Mouse (Mus musculus) MEL (cell line): ENCODE measurements around the gene Camta1. TPM values are rescaled to one million over a fixed set of nuclear protein-coding genes. Genes with fewer than 3 reads are reported as not detected.

Experiments
- DNase-seq: peaks from one replicate; pipeline ENCODE4 v3.0.0; 2011; ENCODE audit warnings: low read depth, low spot score
- H3K27ac ChIP-seq: 2 replicates; pipeline ENCODE4 v1.5.1; 2012; ENCODE audit warnings: low read depth, mild to moderate bottlenecking, control low read depth, low read length, moderate library complexity; ENCODE audit not compliant: control insufficient read depth
- H3K27me3 ChIP-seq, 2 experiments: fragments of 150-350 bp in 1 of 2; sonication (generic) in 1 of 2; 2 replicates each; pipeline ENCODE4 v1.6.1; 2012; ENCODE audit warnings: low read length in 2 of 2, mild to moderate bottlenecking in 2 of 2, improper control_type of control experiment in 1 of 2, moderate library complexity in 1 of 2; ENCODE audit not compliant: insufficient read depth in 2 of 2, control insufficient read depth in 1 of 2
- H3K36me3 ChIP-seq, 2 experiments: 2 replicates each; pipeline ENCODE4 v1.6.1; 2012 to 2014; ENCODE audit warnings: low read length in 2 of 2, improper control_type of control experiment in 1 of 2, inconsistent platforms in 1 of 2, mild to moderate bottlenecking in 1 of 2; ENCODE audit not compliant: insufficient read depth in 2 of 2, control insufficient read depth in 1 of 2
- H3K4me1 ChIP-seq, 2 experiments: fragments of 150-350 bp in 1 of 2; sonication (generic) in 1 of 2; 2 replicates each; pipeline ENCODE4 v1.6.1; 2012; ENCODE audit warnings: low read length in 2 of 2, improper control_type of control experiment in 1 of 2, mild to moderate bottlenecking in 1 of 2; ENCODE audit not compliant: insufficient read depth in 2 of 2, control insufficient read depth in 1 of 2
- H3K4me3 ChIP-seq, 2 experiments: fragments of 150-350 bp in 1 of 2; sonication (generic) in 1 of 2; 2 replicates each; pipeline ENCODE4 v1.5.1; 2012; ENCODE audit warnings: low read depth in 2 of 2, low read length in 2 of 2, mild to moderate bottlenecking in 2 of 2, moderate library complexity in 2 of 2, control low read depth in 1 of 2, improper control_type of control experiment in 1 of 2; ENCODE audit not compliant: control insufficient read depth in 1 of 2, insufficient read depth in 1 of 2
- H3K79me2 ChIP-seq: 2 replicates; pipeline ENCODE4 v1.6.1; 2012; ENCODE audit warnings: mild to moderate bottlenecking, low read length, moderate library complexity; ENCODE audit not compliant: control insufficient read depth, poor library complexity, insufficient read depth
- H3K9ac ChIP-seq: 2 replicates; pipeline ENCODE4 v1.6.1; 2012; ENCODE audit warnings: low read depth, mild to moderate bottlenecking, control low read depth, low read length, moderate library complexity; ENCODE audit not compliant: control insufficient read depth, poor library complexity, severe bottlenecking
- H3K9me3 ChIP-seq: fragments of 150-350 bp; sonication (generic); replicated peaks from 2 replicates; pipeline ENCODE4 v1.6.1; 2012; ENCODE audit warnings: mild to moderate bottlenecking, low read length, improper control_type of control experiment, moderate library complexity; ENCODE audit not compliant: insufficient read depth
- CTCF ChIP-seq, 3 experiments: IDR thresholded peaks in 2 of 3; conservative IDR thresholded peaks in 1 of 3; 2 replicates each; pipeline ENCODE4 v1.5.1; 2011 to 2012; ENCODE audit warnings: low read length in 3 of 3, low read depth in 2 of 3, mild to moderate bottlenecking in 2 of 3, improper control_type of control experiment in 1 of 3, inconsistent platforms in 1 of 3, mixed read lengths in 1 of 3, moderate library complexity in 1 of 3; ENCODE audit not compliant: control insufficient read depth in 1 of 3, insufficient read depth in 1 of 3, poor library complexity in 1 of 3, severe bottlenecking in 1 of 3
- GABPA ChIP-seq: IDR thresholded peaks from 2 replicates; pipeline ENCODE4 v1.6.1; 2012; ENCODE audit warnings: low read depth, mild to moderate bottlenecking, inconsistent platforms, low read length, improper control_type of control experiment, moderate library complexity
- MAFK ChIP-seq: IDR thresholded peaks from 2 replicates; pipeline ENCODE4 v1.6.1; 2011; ENCODE audit warnings: low read depth, mild to moderate bottlenecking, low read length, improper control_type of control experiment, borderline replicate concordance
- SIN3A ChIP-seq: IDR thresholded peaks from 2 replicates; pipeline ENCODE4 v1.6.1; 2012; ENCODE audit warnings: low read length, improper control_type of control experiment, inconsistent platforms
- USF2 ChIP-seq, 2 experiments: IDR thresholded peaks; 2 replicates each; pipeline ENCODE4 v1.6.1; 2011 to 2012; ENCODE audit warnings: improper control_type of control experiment in 2 of 2, low read length in 2 of 2, borderline replicate concordance in 1 of 2, inconsistent platforms in 1 of 2, low read depth in 1 of 2, mild to moderate bottlenecking in 1 of 2; ENCODE audit not compliant: insufficient read depth in 1 of 2
- ZC3H11A ChIP-seq: IDR thresholded peaks from 2 replicates; pipeline ENCODE4 v1.6.1; 2012; ENCODE audit warnings: low read depth, mild to moderate bottlenecking, inconsistent platforms, low read length, improper control_type of control experiment
- polyA plus RNA-seq, 2 experiments: library from polyadenylated mRNA; stranded (reverse) in 1 of 2; unstranded in 1 of 2; fragments of >175 nt in 1 of 2; fragments of >200 nt in 1 of 2; gene quantifications; 2 replicates each; pipeline versions ENCODE4 v1.2.1 to v1.2.4; 2012; ENCODE audit warnings: low replicate concordance in 2 of 2, low read depth in 1 of 2; ENCODE audit not compliant: insufficient read length in 2 of 2, insufficient read depth in 1 of 2, missing spikeins in 1 of 2
- total RNA-seq: library from RNA; depleted of rRNA; stranded (reverse); fragments of 300-350 nt; gene quantifications from 2 replicates; pipeline ENCODE4 v1.2.3, GENCODE M21; 2012; rRNA removed

Gene Camta1
- total and polyA plus RNA-seq, 3 experiments, result 28.2 to 87.5 TPM; not detected in 1

DNA sequence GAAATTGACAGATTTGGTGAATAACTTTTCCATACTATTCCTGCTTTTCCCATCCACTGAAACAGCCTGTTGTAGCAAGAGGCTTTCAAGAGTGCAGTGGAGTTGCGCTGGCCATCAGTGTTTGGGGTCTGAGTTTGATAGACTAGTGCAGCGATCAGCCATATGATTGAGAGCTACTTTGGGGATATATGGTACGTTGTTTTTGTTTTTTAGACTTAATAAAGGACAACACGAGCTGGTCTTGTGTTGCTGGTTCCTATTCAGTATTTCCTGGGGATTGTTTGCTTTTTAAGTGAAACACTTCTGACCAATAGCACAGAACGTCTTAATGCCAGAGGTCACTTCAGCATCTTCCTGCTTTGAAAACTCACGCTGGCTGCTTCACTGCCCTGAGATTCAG, 993.5 kb downstream of the Camta1 start:
- Histone ChIP-seq H3K27ac (no peak overlapping the region), H3K4me3 (no peak overlapping the region), H3K27me3 (no peaks in the 10 kb centered on the region), H3K36me3 (no peaks in the 10 kb centered on the region), H3K9me3 (no peaks in the 10 kb centered on the region), H3K9ac (no peak overlapping the region), H3K79me2 (no peaks in the 10 kb centered on the region), H3K4me1 (no peaks in the 10 kb centered on the region)
- no peak for DNase-seq
- TF ChIP-seq SIN3A (no peak), MAFK (no peak), USF2 (IDR thresholded peaks at IDR 0.05; ENCODE audit: borderline replicate concordance in 1 of 2, insufficient read depth in 1 of 2, low read depth in 1 of 2, low read length in 2 of 2) (no peak), GABPA (no peak), ZC3H11A (no peak), CTCF (IDR thresholded peaks at IDR 0.05 in 2 of 3, conservative IDR thresholded peaks at IDR 0.05 in 1 of 3; ENCODE audit: control insufficient read depth in 1 of 3, insufficient read depth in 1 of 3, low read depth in 2 of 3, low read length in 3 of 3, poor library complexity in 1 of 3, severe bottlenecking in 1 of 3) (no peak)

Other genes with a start within 250 kb of the Camta1 start
- gene Dnajc11, start 71.8 kb upstream of the Camta1 start, total RNA-seq, result 109 and 128 TPM in 2 replicates
- 100 to 1,000 TPM; 157 to 278 TPM for gene Dnajc11, start 71.8 kb upstream of the Camta1 start, polyA plus RNA-seq
- 12.0 and 13.7 TPM in 2 replicates for gene Thap3, start 127.1 kb upstream of the Camta1 start, total RNA-seq
- 10 to 100 TPM in 1 of 2 experiments, not detected in 1; 17.2 TPM for gene Thap3, start 127.1 kb upstream of the Camta1 start, polyA plus RNA-seq
- 2.0 and 3.2 TPM in 2 replicates for gene Phf13, start 134.4 kb upstream of the Camta1 start, total RNA-seq
- 1 to 10 TPM in 1 of 2 experiments, not detected in 1; 6.6 TPM for gene Phf13, start 134.4 kb upstream of the Camta1 start, polyA plus RNA-seq
- gene Klhl21, start 146.9 kb upstream of the Camta1 start, total RNA-seq, result 17.5 and 18.0 TPM in 2 replicates
- gene Klhl21, start 146.9 kb upstream of the Camta1 start, polyA plus RNA-seq, result 10 to 100 TPM in 1 of 2 experiments, not detected in 1; 22.5 TPM
- gene Zbtb48, start 165.8 kb upstream of the Camta1 start, total RNA-seq, result 9.4 and 12.1 TPM in 2 replicates
- gene Zbtb48, start 165.8 kb upstream of the Camta1 start, polyA plus RNA-seq, result 10 to 100 TPM in 1 of 2 experiments, not detected in 1; 21.4 TPM
- gene Tas1r1, start 176.7 kb upstream of the Camta1 start, total RNA-seq, result 0.12 TPM in 1 of 2 replicates, not detected in the other
- gene Tas1r1, start 176.7 kb upstream of the Camta1 start, polyA plus RNA-seq, result under 1 TPM in 1 of 2 experiments, not detected in 1; 0.21 TPM
- 75.1 and 80.9 TPM in 2 replicates for gene Nol9, start 177.4 kb upstream of the Camta1 start, total RNA-seq
- gene Nol9, start 177.4 kb upstream of the Camta1 start, polyA plus RNA-seq, result 100 to 1,000 TPM in 1 of 2 experiments, 10 to 100 TPM in 1; 80.3 to 114 TPM
- 9.6 and 10.8 TPM in 2 replicates for gene Plekhg5, start 210.6 kb upstream of the Camta1 start, total RNA-seq
- gene Plekhg5, start 210.6 kb upstream of the Camta1 start, polyA plus RNA-seq, result 10 to 100 TPM in 1 of 2 experiments, not detected in 1; 19.6 TPM